Mouse (Mus musculus) yolk sac, embryonic 10.5 days (tissue): Measurements from ENCODE around the gene Acsbg1.

Source experiments
- DNase-seq: peaks from one replicate; pipeline ENCODE4 v3.0.0-alpha.2; 2017; ENCODE audit warnings: low spot score

The Acsbg1 gene

DNA sequence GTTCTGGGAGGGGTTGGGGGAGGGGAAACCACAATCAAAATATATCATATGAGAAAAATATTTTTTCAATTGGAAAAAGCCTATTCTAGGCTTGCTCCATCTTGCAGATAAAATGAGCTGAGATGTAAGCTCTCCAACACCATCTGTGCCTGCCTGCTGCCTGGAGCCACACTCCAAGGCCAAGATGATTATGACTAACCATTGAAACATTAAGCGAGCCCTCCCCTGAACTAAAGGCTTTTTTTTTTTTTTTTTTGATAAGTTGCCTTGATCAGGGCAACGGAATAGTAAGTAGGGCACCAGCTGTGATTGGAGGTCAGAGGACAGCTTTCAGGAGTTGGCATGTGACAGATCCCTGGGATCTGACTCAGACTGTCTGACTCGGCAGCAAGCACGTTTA, 6.8 kb upstream of the Acsbg1 start:
- DNase-seq: no peak

- DNase-seq: no peak
Observed at GRCm38 (mm10) chr9:54666116-54666515, 4.4 kb upstream of the Acsbg1 start.

DNA sequence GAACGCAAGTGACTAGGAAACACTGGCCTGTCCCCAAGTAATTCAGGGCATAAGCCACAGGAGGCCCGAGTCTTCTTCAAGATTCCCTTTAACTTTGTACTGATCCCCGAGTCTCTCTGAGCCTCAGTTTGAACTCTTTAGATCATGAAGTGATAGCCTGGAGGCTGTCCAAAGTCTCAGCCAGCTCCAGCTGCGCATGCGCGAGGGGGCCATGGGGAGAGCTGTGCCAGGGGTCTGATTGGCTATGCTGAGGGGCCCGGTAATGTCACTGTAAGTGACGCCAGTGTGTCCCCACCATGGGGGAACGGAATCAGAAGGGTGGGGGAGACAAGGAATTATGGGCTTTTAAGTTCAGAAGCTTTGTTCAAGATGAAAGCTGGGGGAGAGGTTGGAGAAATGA, 2.7 kb upstream of the Acsbg1 start:
- DNase-seq: no peak

DNA sequence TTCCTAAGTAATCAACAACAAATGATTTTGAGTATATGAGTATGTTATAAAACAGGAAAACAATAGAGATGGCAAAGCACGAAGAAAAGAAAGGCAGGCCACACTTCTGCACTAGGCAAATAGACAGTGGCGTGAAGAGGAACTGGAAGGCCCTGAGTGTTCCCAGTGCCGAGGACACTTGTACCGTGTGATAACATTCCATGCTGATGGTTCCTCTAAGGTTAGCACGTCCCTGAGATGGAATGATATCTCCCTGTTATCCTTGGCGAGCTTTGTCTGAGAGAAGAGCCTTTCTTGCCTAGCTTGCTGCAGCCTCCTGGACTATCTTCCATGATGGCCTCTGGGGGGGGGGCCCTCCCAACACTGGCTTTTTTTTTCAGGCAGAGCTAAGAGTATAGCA, 2.9 kb downstream of the Acsbg1 start:
- no peak for DNase-seq

DNA sequence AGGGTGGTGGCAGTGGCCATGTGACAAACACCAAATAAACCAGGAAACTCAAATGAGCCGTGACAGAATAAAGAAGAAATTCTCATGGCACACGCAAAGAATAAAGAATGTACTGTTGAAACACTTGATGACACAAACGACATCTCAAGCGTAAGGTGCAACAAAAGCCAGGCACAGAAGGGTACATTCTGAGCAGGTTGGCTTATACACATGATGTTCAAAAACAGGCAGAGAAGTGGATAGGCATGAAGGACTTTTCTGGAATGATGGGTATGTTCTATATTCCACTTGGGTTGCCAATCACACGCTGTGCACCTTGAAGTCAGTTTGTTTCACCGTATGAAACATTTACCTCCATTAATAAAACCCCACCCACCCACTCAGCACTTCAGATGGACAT, 5.3 kb downstream of the Acsbg1 start:
- no peak for DNase-seq

DNA sequence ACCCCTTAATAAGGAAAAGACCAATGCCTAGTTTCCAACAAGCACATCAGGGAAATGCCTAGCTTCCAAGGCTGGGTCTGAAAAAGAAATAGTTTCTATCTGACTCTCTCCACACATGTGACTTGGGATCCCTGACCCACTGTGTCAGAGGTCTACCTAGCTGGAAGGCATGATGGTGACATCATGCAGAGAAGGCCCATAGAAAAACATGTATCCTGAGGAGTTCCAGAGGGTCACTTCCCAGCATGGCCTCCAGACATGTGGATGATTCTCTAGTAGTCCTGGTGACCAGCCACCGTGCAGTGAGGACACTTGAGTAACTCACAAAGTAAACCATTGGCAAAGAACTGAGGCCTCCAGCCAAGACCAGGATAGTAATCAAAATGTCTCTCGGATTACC, 5.8 kb downstream of the Acsbg1 start:
- no peak for DNase-seq

- no peak for DNase-seq
Observed at GRCm38 (mm10) chr9:54652778-54653177, 8.9 kb downstream of the Acsbg1 start.

GRCm38 (mm10) chr9:54649360-54649759, 12.3 kb downstream of the Acsbg1 start:
- DNase-seq: no peak

DNA sequence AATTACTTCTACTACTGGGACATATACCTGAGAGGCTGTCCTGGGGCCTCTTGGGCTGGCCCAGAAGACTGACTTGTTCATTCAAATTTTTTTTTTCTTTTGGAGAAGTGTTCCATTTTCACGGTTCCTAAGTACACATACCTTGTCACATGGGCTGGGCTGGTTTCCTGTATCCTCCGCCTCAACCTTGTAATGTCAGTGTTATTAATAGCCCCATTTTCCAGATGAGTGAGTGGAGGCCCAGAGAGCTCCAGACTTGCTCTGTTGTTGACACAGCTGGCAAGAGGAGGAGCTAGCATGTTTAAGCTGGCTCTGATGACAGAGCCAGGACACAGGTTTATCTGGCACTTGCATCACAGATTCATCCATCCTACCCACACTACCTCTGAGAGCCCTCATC, 14.2 kb downstream of the Acsbg1 start:
- DNase-seq: no peak

GRCm38 (mm10) chr9:54646252-54646651, 15.4 kb downstream of the Acsbg1 start:
- DNase-seq: no peak

GRCm38 (mm10) chr9:54645530-54645929, 16.1 kb downstream of the Acsbg1 start:
- DNase-seq: no peak

DNA sequence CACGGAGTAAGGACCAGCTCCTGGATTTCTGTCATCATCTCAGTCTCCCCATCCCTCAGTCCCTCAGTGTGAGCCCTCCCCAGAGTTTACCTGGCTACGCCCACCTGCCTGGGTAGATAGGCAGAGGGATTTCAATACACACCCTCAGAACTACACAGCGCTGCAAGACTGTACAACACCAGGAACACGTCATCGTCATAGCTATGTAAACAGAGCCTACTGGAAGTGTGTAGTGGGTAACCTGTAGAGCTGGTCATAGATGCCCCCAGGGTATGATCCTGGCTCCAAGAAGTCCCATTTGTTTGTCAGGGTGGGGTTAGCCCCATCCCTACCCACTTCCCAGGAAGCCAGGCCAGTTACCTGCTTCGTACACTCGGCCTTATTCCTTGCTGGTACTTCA, 18.5 kb downstream of the Acsbg1 start:
- no peak for DNase-seq

- DNase-seq: no peak
Observed at GRCm38 (mm10) chr9:54642556-54642955, 19.1 kb downstream of the Acsbg1 start.

DNA sequence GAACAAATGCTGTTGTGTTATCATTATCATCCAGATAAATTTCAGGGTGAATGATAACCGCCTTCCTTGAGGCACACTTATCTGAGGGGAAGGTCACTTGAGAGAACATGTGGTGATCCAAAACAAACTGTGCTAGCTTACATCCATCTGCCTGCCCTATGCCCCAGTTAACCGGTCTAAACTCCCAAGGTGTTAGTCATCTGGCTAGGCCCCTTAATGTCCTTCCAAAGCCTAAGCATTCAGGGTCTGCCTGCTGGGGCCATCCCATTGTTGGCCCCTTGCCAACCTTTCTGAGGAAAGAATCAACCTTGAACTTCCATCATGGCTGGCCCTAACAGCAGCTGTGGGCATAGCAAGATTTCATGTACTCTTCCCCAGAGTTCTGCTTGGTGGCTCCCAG, 19.5 kb downstream of the Acsbg1 start:
- DNase-seq: no peak

DNA sequence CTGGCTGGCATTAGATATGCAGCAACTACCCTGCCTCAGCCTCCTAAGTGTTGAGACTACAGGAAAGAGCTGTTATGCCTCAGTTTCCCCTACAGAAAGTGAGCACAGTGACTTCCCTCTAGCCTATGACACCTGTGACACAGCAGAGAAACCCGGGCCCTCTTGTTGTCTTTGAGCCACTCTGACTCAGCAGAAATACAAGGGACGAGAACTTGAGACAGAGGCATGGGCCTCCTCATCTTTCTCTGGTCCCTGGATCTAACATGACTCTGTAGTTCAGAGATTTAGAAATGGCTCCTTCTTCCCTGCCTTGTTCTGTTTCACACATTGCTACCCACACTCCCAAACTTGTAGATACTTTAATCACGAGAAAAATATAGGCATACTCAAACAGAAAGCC, 20.1 kb downstream of the Acsbg1 start:
- no peak for DNase-seq

DNA sequence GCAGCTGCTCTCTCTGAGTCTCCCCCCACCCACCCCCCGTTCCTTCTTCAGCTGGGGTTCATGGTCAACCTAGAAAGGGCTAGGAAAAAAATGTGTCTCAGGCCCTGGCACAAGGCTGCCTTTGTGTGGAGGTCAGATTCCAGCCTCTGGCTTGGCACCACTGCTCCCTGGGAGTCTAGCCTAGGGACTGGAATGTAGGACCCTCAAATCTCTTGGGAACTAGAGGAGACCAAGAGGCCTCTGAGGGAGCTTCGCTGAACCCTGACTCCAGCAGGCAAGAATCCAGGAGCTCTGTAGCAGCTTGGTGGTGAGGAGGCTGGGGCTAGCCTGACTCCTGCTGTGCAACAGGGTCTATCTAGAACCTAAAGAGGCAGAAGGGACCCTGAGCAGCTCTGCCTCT, 22.5 kb downstream of the Acsbg1 start:
- DNase-seq: no peak

GRCm38 (mm10) chr9:54637510-54638314, 24.0 kb downstream of the Acsbg1 start:
- DNase-seq: no peak

- DNase-seq: no peak
Observed at GRCm38 (mm10) chr9:54633401-54633800, 28.3 kb downstream of the Acsbg1 start.

GRCm38 (mm10) chr9:54630905-54631304, 30.8 kb downstream of the Acsbg1 start:
- no peak for DNase-seq

DNA sequence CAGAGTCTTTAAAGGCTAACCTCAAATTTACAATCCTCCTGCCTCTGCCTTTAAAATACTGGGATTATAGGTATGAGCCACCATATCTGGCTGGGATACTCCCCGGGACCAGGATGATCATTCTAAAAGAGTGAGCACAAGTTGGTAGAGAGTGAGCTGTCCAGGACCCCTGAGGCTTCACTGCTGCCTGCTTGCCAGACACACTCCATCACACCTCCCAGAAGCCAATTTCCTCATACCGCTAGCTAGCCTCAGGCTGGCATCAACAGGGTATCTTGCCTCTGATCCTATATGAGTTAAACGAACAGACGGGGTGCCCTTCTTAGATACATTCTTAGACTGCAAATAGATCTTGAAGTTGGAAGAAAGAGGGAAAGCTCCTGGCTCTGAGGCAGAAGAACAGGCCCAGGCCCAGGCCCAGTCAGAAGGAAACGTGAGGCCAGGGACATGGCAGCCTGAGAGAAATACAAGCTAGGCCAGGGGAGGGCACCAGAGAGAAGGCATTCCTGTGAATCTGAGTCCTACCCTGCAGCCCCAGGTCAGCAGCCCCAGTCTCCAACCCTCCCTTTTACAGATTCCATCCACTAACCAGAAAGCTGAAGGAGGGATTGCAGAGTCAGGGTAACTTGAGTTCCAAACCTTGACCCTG, 31.9 kb downstream of the Acsbg1 start:
- DNase-seq: no peak

- DNase-seq: no peak
Observed at GRCm38 (mm10) chr9:54628752-54629151, 32.9 kb downstream of the Acsbg1 start.

DNA sequence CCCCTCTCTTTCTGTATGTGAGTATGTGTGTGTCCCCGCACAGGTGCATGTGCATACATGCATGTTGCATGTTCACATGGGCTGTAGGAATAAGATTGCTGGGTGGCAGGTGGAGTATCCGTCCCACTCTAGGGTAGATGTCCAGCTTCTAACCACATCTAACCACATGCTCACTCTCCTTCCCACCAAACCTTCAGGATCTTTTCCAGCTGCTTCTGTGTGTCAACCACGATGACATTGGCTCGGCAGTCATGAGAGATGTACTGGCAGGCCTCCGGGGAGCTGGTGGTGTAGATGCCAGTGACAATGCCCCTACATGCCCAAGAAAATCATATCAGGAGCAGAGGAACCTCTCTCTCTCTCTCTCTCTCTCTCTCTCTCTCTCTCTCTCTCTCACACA, 34.4 kb downstream of the Acsbg1 start:
- no peak for DNase-seq

- DNase-seq: peak; percentile 40
Observed at GRCm38 (mm10) chr9:54614182-54614850, 47.4 kb downstream of the Acsbg1 start.
